Mouse (Mus musculus) bone marrow, adult 2 months (tissue): ENCODE measurements at regions not wholly inside any gene's neighbourhood (a gene's known extent, or its start where the extent isn't known, plus 50 kb on each side); places are given as distances from the start of the nearest gene placed in this dataset.

Source experiments
- H3K27ac ChIP-seq: fragments of 200-500 bp; 2 replicates; pipeline ENCODE4 v1.5.1; 2012; ENCODE audit warnings: low read depth, mild to moderate bottlenecking, control low read depth, inconsistent platforms, low read length; ENCODE audit not compliant: control insufficient read depth, poor library complexity, insufficient read depth
- H3K4me1 ChIP-seq: fragments of 200-500 bp; 2 replicates; pipeline ENCODE4 v1.6.1; 2011; ENCODE audit warnings: low read length; ENCODE audit not compliant: control insufficient read depth, insufficient read depth
- H3K4me3 ChIP-seq: fragments of 200-500 bp; replicated peaks from 2 replicates; pipeline ENCODE3; 2011; ENCODE audit warnings: mild to moderate bottlenecking, low read depth, low read length, control low read depth; ENCODE audit not compliant: control insufficient read depth
- CTCF ChIP-seq: fragments of 200-500 bp; IDR thresholded peaks from 2 replicates; pipeline ENCODE4 v1.5.1; 2011; ENCODE audit warnings: low read length, control low read depth; ENCODE audit not compliant: control insufficient read depth, insufficient read depth
- POLR2A ChIP-seq: fragments of 200-500 bp; IDR thresholded peaks from 2 replicates; pipeline ENCODE4 v1.6.1; 2011; ENCODE audit warnings: low read depth, mild to moderate bottlenecking, control low read depth, low read length, borderline replicate concordance; ENCODE audit not compliant: control insufficient read depth
- WGBS: fragments of 180-500 bp; shearing (Covaris S2); methylation state at CpG from one replicate; pipeline ENCODE4 v1.1.7; 2018; 5-methylcytosine and 5-hydroxymethylcytosine counted together

DNA sequence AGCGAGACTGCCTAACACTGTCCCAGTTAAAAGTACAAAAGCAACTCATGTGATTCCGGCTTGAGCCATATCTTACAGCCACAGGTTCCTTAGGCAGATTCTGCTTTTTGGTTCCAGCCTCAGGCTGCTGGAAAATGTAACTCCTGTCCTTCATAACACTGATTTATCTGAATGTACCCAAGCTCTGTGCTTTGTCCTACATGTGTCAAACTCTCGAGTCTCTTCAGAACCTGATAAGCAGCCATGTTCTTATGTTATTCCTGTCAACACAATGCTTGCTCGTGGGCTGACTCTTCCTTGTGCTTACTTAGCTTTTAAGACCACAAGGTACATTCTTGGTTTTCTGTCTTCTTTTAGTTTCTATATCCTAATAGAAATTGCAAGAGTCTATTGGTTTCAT, 556.3 kb downstream of the Adgrl2 start:
- Histone ChIP-seq H3K27ac (no peak overlapping the region), H3K4me1 (no peaks in the 10 kb centered on the region), H3K4me3 (no peak overlapping the region)
- WGBS, result 84% methylated on average over 4 of the region's 4 CpGs
- no peak for TF ChIP-seq POLR2A
- TF ChIP-seq CTCF, result no peak

DNA sequence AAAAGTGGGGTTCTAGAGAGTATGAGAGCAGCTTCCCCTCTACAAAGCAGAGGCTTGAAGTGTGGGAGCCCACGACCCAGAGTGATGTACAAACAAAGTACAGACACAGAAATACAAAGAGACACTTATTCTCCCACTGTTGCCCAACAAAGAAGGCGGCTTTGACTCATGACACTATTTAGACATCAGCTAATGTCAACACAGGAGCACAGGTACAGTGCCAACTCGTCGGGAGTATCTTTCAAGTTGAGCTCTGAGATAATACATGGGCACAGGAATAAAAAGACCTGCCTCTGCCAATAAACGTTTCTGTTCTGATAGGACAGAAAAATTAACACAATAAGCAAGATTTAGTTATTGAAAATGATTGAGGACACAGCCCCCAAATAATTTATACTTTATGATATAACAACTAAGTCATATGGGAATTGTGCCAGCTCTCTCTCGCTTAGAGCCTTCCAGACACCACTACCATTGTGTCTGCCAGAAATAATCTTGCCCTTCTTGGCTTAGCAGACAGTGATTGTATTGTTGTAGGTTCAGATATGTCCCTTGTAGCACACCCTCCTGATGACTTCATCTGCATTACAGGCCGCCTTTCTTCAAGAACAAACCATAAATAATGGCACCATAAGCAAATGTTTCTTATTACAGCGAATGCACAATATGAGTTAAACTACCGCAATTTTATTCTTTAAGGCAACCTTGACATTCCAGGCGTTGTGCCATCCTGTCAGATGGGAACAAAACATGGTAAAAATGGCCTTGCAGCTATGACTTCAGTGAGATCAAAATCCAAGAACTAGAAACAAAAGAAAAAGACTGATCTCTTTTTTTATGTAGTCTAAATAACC, 561.1 kb downstream of the Adgrl2 start:
- 76% methylated on average over 10 of the region's 10 CpGs for WGBS
- TF ChIP-seq CTCF (no peak), POLR2A (no peak)
- H3K27ac ChIP-seq, result no peak overlapping the region
- no peaks in the 10 kb centered on the region for H3K4me1 ChIP-seq
- H3K4me3 ChIP-seq, result no peak overlapping the region

DNA sequence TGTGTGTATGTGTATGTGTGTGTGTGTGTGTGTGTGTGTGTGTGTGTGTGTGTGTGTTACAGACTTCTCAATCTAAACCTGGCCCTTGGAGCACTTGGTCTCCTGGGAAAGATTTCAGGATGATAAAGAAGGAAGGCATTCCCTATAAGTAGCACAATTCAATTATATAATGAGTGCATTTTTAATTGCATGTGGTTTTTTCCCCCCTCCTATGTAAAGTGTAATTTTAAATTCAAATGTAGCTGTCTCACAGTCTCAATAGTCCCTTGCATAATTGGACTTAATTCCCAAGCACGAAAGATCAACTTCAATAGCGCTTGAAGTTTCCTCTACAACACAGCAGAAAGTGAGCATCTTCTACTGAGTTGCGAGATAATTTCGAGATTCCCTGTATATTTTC, 566.3 kb downstream of the Adgrl2 start:
- no peak overlapping the region for H3K4me3 ChIP-seq
- H3K27ac ChIP-seq, result no peak overlapping the region
- 83% methylated on average over 4 of the region's 4 CpGs for WGBS
- TF ChIP-seq CTCF (no peak), POLR2A (no peak)
- no peaks in the 10 kb centered on the region; the same call in 1 of the 2 replicates for H3K4me1 ChIP-seq

DNA sequence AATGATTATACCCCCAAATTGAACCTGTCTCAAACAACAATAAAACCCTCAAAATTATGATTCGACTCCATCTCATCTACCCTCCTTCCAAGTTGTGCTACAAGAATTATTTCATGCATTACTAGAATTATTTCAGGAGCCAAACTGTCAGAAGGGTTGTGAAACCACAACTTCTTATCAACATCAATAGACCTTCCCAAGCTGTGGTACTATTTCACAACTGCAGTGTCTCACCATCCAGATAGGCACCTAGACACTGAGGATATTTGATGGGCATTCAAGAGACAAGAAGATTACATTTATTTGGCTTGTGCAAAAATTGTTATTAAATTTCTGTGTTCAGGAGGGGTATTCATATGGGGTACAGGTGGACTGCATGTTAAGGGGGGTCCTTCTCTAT, 567.0 kb downstream of the Adgrl2 start:
- WGBS, result 36% methylated on average over 1 of the region's 1 CpGs
- no peaks in the 10 kb centered on the region; the same call in 1 of the 2 replicates for H3K4me1 ChIP-seq
- no peak for TF ChIP-seq CTCF
- no peak for TF ChIP-seq POLR2A
- no peak overlapping the region for H3K4me3 ChIP-seq
- no peak overlapping the region for H3K27ac ChIP-seq

DNA sequence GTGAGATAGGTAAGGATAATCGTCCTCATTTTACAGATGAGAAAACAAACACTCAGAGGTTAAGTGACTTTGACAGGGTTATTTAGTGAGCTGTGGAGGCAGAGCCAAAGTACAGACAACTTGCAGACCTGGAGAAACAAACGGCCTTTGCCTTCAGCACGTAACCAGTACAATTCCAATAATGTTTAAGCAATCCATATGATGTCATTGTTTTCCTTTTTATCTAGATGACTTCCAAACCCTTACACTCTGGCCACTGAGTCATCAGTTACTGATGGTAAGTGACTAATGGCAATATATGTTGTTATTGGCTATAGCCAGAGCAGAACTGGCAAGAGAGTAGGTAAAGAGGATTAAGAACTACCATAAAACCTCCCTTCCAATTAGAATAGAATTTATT, 567.6 kb downstream of the Adgrl2 start:
- 75% methylated on average over 3 of the region's 3 CpGs for WGBS
- no peak overlapping the region for H3K4me3 ChIP-seq
- H3K4me1 ChIP-seq, result no peaks in the 10 kb centered on the region; the same call in 1 of the 2 replicates
- no peak for TF ChIP-seq POLR2A
- no peak overlapping the region for H3K27ac ChIP-seq

DNA sequence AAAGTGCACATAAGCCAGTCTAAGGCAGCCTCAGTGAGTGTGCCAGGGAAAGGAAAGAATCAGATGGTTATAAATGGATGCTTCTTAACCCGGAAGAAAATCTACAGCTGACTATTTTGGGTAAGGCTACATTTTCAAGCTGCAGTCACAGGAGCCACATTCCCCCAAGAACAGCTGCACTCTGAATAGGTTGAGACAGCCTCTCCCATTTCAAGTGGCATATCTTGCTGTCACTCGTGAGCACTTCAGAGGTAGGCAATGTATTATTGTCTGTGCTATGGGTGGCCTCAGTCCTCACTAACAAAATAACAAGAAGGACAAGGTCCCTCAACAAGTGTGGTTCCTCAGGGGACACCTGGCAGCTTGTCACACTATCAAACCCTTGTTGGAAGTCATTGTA, 568.1 kb downstream of the Adgrl2 start:
- WGBS, result 72% methylated on average over 2 of the region's 2 CpGs
- no peak for TF ChIP-seq CTCF
- H3K27ac ChIP-seq, result no peak overlapping the region
- H3K4me1 ChIP-seq, result no peaks in the 10 kb centered on the region; the same call in 1 of the 2 replicates
- no peak overlapping the region for H3K4me3 ChIP-seq

DNA sequence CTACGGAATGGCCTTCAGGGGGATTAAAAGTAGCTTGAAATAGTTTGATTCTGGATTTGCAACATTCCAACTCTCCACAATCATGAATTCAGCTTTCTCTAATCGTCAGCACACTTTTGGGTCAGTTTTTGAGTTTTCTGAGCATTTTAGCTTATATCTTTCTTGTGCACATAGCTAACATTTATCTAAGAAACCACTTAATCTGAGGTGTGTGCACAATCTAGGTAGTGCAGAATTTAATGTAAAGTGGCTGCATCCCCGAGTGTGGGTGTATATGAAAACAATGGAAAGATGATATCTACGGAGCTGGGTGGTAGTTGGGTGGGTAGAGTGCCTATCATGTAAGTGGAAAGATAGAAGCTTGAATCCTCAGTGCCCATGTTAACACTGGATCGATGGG, 570.1 kb downstream of the Adgrl2 start:
- no peak overlapping the region for H3K4me3 ChIP-seq
- TF ChIP-seq POLR2A (no peak), CTCF (no peak)
- H3K27ac ChIP-seq, result no peak overlapping the region
- 55% methylated on average over 5 of the region's 5 CpGs for WGBS
- H3K4me1 ChIP-seq, result no peaks in the 10 kb centered on the region; the same call in 1 of the 2 replicates

DNA sequence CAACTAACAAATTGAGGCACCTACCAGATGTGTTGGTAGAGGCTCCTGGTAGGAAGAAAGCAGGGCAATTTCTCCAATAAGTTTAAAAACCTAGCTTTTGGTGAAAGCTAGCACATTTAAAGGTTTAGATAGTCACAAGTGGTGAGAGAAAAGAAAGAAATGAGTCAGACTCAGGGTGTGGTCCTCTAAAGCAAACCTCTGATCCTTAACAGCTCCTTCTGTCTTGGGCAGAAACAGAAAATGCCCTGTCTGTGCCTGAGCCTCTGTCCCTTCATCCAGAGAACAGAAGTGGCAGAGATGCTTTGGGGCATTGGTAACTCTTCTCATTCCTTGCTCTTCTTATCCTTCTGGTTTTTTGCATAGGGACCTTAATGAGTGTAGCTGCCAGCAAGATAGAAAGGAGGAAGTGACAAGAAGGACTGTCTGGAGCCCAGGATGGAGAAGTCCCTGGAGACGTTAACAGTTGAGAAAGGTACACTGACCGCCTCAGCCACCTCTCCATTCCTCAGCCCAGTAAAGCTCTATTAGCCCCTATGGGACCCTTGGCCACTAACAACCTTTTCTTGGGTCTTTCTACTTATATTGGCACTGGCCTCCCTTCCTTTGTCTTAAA, 570.8 kb downstream of the Adgrl2 start:
- Histone ChIP-seq H3K27ac (no peak overlapping the region), H3K4me3 (no peak overlapping the region), H3K4me1 (no peaks in the 10 kb centered on the region; the same call in 1 of the 2 replicates)
- WGBS, result 11% methylated on average over 2 of the region's 2 CpGs
- TF ChIP-seq POLR2A (no peak), CTCF (no peak)
